In genomic region chr4:118149055-118149576, GRCm38 (mm10) we compare ENCODE assay signal across 21 mouse cellular contexts. TPM values are rescaled to one million over a fixed set of nuclear protein-coding genes. Genes with fewer than 3 reads are reported as not detected.
DNase-seq lines count a peak whose midpoint lies in the region; ATAC-seq and TF ChIP-seq lines count a peak whose summit lies in the region.
"Had no signal": no experiment of that assay in that cellular context is flagged by ENCODE, and none has a peak within 500 bp of the region (broad histone marks: within the 10 kb centered on the region; RNA-seq: fewer than 3 reads in every experiment).

No protein-coding gene starts in this region.

- no peak for TF ChIP-seq CTCF in kidney, adult 2 months (conservative IDR thresholded peaks at IDR 0.05; ENCODE audit: insufficient read depth, insufficient read length, low read depth, low read length)
- no peak for TF ChIP-seq CTCF in left cerebral cortex, adult 2 months (IDR thresholded peaks at IDR 0.05)
- TF ChIP-seq CTCF in G1E (IDR thresholded peaks at IDR 0.05; ENCODE audit: low read depth, low read length): no peak
- no peak for TF ChIP-seq CTCF in cortical plate, adult 2 months (IDR thresholded peaks at IDR 0.05; ENCODE audit: extremely low read depth, insufficient read depth, low read length)

- intact Hi-C loops in left cerebral cortex, adult 2 months (cut with DNase I): loop anchor here (5.0 kb wide), 1 partner anchor 143 kb away; the partner anchor contains the start of gene Ptprf
- intact Hi-C loops in left cerebral cortex, postnatal 10 days (cut with DNase I): no loop called here

- H3K36me3 ChIP-seq in kidney, adult 2 months (ENCODE audit: control insufficient read depth, insufficient read depth, low read length): peaks cover 10% of the 10 kb centered on the region
- H3K36me3 ChIP-seq in G1E (replicated peaks): peaks cover 98% of the 10 kb centered on the region
- peaks cover 94% of the 10 kb centered on the region for H3K36me3 ChIP-seq in heart, embryonic 12.5 days

- H3K4me3 ChIP-seq in kidney, adult 2 months (ENCODE audit: insufficient read depth, low read depth, low read length): no peak overlapping the region
- no peak overlapping the region for H3K4me3 ChIP-seq in left cerebral cortex, adult 2 months
- H3K4me3 ChIP-seq in G1E (ENCODE audit: low read depth, low read length): peak overlapping the region; percentile 21; the same call in 1 of the 2 replicates
- H3K4me3 ChIP-seq in cortical plate, adult 2 months (ENCODE audit: insufficient read depth, low read length): no peak overlapping the region
- no peak overlapping the region for H3K4me3 ChIP-seq in heart, embryonic 12.5 days
- H3K4me3 ChIP-seq: embryonic facial prominence, embryonic 13.5 days; forebrain, embryonic 12.5 days; hindbrain, embryonic 12.5 days had no signal

- 67% methylated on average over 10 of the region's 10 CpGs for WGBS in kidney, adult 2 months
- WGBS in heart, embryonic 12.5 days: 86% methylated on average over 10 of the region's 10 CpGs

- no peaks in the 10 kb centered on the region for H3K9me3 ChIP-seq in G1E (replicated peaks)
- H3K9me3 ChIP-seq in heart, embryonic 12.5 days (replicated peaks): no peaks in the 10 kb centered on the region
- H3K9me3 ChIP-seq: embryonic facial prominence, embryonic 13.5 days; forebrain, embryonic 12.5 days; hindbrain, embryonic 12.5 days had no signal

- no peak overlapping the region for H3K9ac ChIP-seq in heart, embryonic 12.5 days
- H3K9ac ChIP-seq: embryonic facial prominence, embryonic 13.5 days; forebrain, embryonic 12.5 days; hindbrain, embryonic 12.5 days had no signal

- DNase-seq in kidney, adult 2 months: peak; percentile 37
- DNase-seq in kidney, adult 18-20 months: no peak
- no peak for DNase-seq in left cerebral cortex, adult 2 months (ENCODE audit: extremely low spot score in 1 of 2, low spot score in 2 of 2)
- no peak for DNase-seq in left cerebral cortex, postnatal 10 days (ENCODE audit: extremely low spot score in 1 of 2, low spot score in 2 of 2)
- DNase-seq in G1E (ENCODE audit: low spot score): no peak
- DNase-seq: adrenal gland, postnatal 14 days; cerebellum, adult 18-20 months; gastrocnemius, postnatal 36 days; heart, adult 11 months; heart, postnatal 10 days; heart, postnatal 4 days had no signal

- H3K4me2 ChIP-seq in heart, embryonic 12.5 days: no peak overlapping the region
- H3K4me2 ChIP-seq: embryonic facial prominence, embryonic 13.5 days; forebrain, embryonic 12.5 days; hindbrain, embryonic 12.5 days had no signal

- H3K27me3 ChIP-seq in kidney, adult 2 months (replicated peaks; ENCODE audit: control insufficient read depth, insufficient read depth, low read length): no peaks in the 10 kb centered on the region
- H3K27me3 ChIP-seq in G1E (ENCODE audit: insufficient read depth, low read length): no peaks in the 10 kb centered on the region
- no peaks in the 10 kb centered on the region for H3K27me3 ChIP-seq in heart, embryonic 12.5 days (replicated peaks)
- H3K27me3 ChIP-seq: embryonic facial prominence, embryonic 13.5 days; forebrain, embryonic 12.5 days; hindbrain, embryonic 12.5 days; Patski had no signal

- ATAC-seq in G1E (ENCODE audit: extremely low read depth, insufficient number of reproducible peaks, low FRiP score, poor library complexity, severe bottlenecking): no peak
- ATAC-seq in heart, embryonic 12.5 days (ENCODE audit: insufficient number of reproducible peaks, low FRiP score): no peak
- ATAC-seq: activated CD4-positive, CD25-positive, alpha-beta regulatory T cell, adult 4 months; forebrain, embryonic 16.5 days; hindbrain, embryonic 16.5 days; inflammation-experienced regulatory T-cells, adult 6 months; Patski had no signal

- TF ChIP-seq POLR2A in kidney, adult 2 months (IDR thresholded peaks at IDR 0.05; ENCODE audit: low read depth, low read length): no peak
- no peak for TF ChIP-seq POLR2A in cortical plate, adult 2 months (IDR thresholded peaks at IDR 0.05; ENCODE audit: extremely low read depth, insufficient read depth, low read length)

- H3K27ac ChIP-seq in kidney, adult 2 months (ENCODE audit: insufficient read depth, low read depth, low read length): no peak overlapping the region
- peak overlapping the region; percentile 66; the same call in 1 of the 2 replicates for H3K27ac ChIP-seq in left cerebral cortex, adult 2 months
- peak overlapping the region; percentile 82 for H3K27ac ChIP-seq in cortical plate, adult 2 months (ENCODE audit: insufficient read depth, low read length)
- H3K27ac ChIP-seq in heart, embryonic 12.5 days (ENCODE audit: poor library complexity, severe bottlenecking): no peak overlapping the region
- H3K27ac ChIP-seq: embryonic facial prominence, embryonic 13.5 days; forebrain, embryonic 12.5 days; hindbrain, embryonic 12.5 days had no signal

- peaks cover 8% of the 10 kb centered on the region for H3K4me1 ChIP-seq in kidney, adult 2 months (ENCODE audit: control insufficient read depth, insufficient read depth, low read length)
- H3K4me1 ChIP-seq in G1E (ENCODE audit: insufficient read depth, low read depth, low read length): peaks cover 61% of the 10 kb centered on the region
- peaks cover 2% of the 10 kb centered on the region; the same call in 1 of the 2 replicates for H3K4me1 ChIP-seq in cortical plate, adult 2 months (ENCODE audit: control insufficient read depth, insufficient read depth, low read length)
- peaks cover 7% of the 10 kb centered on the region; the same call in 1 of the 2 replicates for H3K4me1 ChIP-seq in heart, embryonic 12.5 days (replicated peaks)
- H3K4me1 ChIP-seq: embryonic facial prominence, embryonic 13.5 days; forebrain, embryonic 12.5 days; hindbrain, embryonic 12.5 days had no signal

RNA-seq across cellular contexts. Expression of gene St3gal3, which starts 14.4 kb away (rescaled TPM):
- polyA plus RNA-seq in kidney, adult 2 months (2012; rRNA removed): 49.1 and 50.7 TPM in 2 replicates
- 10 to 100 TPM; 46.0 to 47.4 TPM for total RNA-seq in left cerebral cortex, adult 2 months (2021)
- total RNA-seq in left cerebral cortex, postnatal 10 days (2021): 10 to 100 TPM; 36.8 to 40.2 TPM
- total RNA-seq in G1E (2014; fragmentation: Nextera tagmentation) (13.4 and 24.6 TPM in 2 replicates), G1E (2017) (6.9 and 10.3 TPM in 2 replicates)
- 13.8 and 13.9 TPM in 2 replicates for polyA plus RNA-seq in G1E (2012)
- 52.3 and 55.8 TPM in 2 replicates for polyA plus RNA-seq in cortical plate, adult 2 months (2012; rRNA removed)
- 7.4 and 8.8 TPM in 2 replicates for polyA plus RNA-seq in heart, embryonic 12.5 days (2016; fragmentation: Nextera tagmentation; extraction: Ambion mirVana)

RNA-seq across cellular contexts. Expression of gene Kdm4a, which starts 30.7 kb away (rescaled TPM):
- polyA plus RNA-seq in kidney, adult 2 months (2012; rRNA removed): 31.9 and 34.0 TPM in 2 replicates
- 10 to 100 TPM; 39.6 to 41.0 TPM for total RNA-seq in left cerebral cortex, adult 2 months (2021)
- 10 to 100 TPM; 56.8 to 58.9 TPM for total RNA-seq in left cerebral cortex, postnatal 10 days (2021)
- 46.7 and 49.9 TPM in 2 replicates for total RNA-seq in G1E (2014; fragmentation: Nextera tagmentation)
- 48.7 and 50.5 TPM in 2 replicates for total RNA-seq in G1E (2017)
- polyA plus RNA-seq in G1E (2012): 34.0 and 39.4 TPM in 2 replicates
- polyA plus RNA-seq in cortical plate, adult 2 months (2012; rRNA removed): 35.3 and 37.8 TPM in 2 replicates
- polyA plus RNA-seq in heart, embryonic 12.5 days (2016; fragmentation: Nextera tagmentation; extraction: Ambion mirVana): 26.8 and 27.5 TPM in 2 replicates

Comparison
In these comparisons a context has a peak if more than half of its experiments do, and no peak if none do; other contexts are left out.
1. H3K27ac ChIP-seq: peak in left cerebral cortex, adult 2 months (single experiment) and cortical plate, adult 2 months (single experiment); none in kidney, adult 2 months (single experiment) and heart, embryonic 12.5 days (single experiment).